Mouse (Mus musculus): Measurements from ENCODE around the gene Eif2b4. TPM values are rescaled to one million over a fixed set of nuclear protein-coding genes. Genes with fewer than 3 reads are reported as not detected.

Gene Eif2b4
- total RNA-seq, 2 experiments from 2014 or later: 18.7 to 42.1 TPM

- ATAC-seq (replicated peaks; ENCODE audit: low FRiP score, poor library complexity, severe bottlenecking): no peak
Measured at GRCm38 (mm10) chr5:31201042-31201741, 8.0 kb upstream of the Eif2b4 start.

- no peak for ATAC-seq (replicated peaks; ENCODE audit: low FRiP score, poor library complexity, severe bottlenecking)
Measured at GRCm38 (mm10) chr5:31200327-31200768, 7.1 kb upstream of the Eif2b4 start.

DNA sequence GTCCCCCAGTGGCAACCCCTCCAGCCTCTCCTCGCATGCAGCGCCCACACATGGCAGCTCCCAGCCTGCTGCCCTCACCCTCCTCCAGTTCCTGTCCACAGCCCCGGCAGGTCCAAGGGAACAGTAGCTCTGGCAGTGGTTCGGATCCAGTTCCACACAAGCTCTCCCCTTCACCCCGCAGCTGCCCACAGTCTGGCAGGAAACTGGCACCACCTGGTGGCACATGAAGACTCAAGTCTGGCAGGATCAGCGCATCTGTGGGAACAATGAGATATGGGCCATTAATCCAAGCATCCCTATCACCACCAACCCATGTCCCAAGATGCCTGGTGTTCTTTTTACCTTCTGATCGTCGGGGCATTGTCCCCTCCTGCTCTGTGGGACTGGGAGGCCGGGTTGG, 6.7 kb upstream of the Eif2b4 start:
- no peak for ATAC-seq (replicated peaks; ENCODE audit: low FRiP score, poor library complexity, severe bottlenecking)

DNA sequence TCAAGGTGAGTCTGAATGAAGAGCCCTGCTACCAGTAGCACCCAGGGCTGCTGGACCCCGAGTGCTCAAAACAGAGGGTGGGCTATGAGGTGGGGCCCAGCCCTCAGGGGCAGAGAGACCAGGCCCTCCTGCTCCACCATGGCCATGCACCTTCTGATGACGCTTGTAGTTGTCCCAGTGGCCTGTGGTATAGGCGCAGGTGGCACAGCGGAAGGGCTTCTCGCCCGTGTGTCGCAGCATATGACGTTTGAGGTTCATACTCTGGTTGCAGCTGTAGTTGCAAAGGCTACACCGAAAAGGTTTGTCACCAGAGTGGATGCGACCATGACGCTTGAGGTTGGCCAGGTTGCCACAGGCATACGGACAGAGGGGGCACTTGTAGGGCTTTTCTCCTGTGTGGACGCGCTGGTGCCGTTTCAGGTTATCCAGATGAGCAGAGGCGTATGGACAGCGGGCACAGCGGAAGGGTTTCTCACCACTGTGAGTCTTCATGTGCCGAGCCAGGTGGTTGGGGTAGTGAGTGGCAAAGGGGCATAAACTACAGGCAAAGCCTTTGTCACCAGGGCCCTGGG, 6.2 kb upstream of the Eif2b4 start:
- ATAC-seq (replicated peaks; ENCODE audit: low FRiP score, poor library complexity, severe bottlenecking): no peak

DNA sequence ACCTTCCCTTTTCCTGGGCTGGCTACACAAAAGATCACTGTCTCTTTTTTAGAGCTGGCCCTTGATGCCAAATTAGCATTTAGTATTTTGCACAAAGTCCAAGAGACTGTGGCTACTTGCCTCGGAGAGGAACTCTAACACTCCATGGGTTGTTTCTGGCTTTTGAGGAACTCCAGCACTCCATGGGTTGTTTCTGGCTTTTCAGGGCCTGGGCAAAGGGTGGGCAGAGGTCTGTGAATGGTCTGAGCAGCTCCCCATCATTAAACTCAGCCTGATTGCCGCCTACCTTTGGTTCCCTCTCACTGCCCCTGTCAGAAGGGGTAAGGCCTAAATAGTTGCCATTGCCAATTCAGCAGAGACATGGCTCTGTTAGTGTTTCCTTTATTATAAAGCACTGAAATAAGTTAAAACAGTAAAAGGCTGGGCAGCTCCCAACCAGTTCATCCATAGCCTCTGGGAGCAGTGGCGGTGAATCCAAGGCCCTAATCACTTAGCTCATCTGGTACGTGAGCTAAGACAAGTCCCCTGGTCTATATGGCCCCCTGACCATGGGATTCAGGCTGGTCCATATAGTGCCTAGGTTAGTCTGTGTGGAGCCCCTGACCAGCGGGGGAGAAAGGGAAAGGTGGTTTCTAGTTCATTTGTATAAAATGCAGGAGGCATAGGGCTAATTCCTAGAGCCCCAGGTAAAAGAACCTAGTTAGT, 5.5 kb upstream of the Eif2b4 start:
- no peak for ATAC-seq (replicated peaks; ENCODE audit: low FRiP score, poor library complexity, severe bottlenecking)

- ATAC-seq (replicated peaks; ENCODE audit: low FRiP score, poor library complexity, severe bottlenecking): no peak
Measured at GRCm38 (mm10) chr5:31198170-31198569, 4.9 kb upstream of the Eif2b4 start.

GRCm38 (mm10) chr5:31197072-31197471, 3.8 kb upstream of the Eif2b4 start:
- no peak for ATAC-seq (replicated peaks; ENCODE audit: low FRiP score, poor library complexity, severe bottlenecking)

- ATAC-seq (replicated peaks; ENCODE audit: low FRiP score, poor library complexity, severe bottlenecking): no peak
Measured at GRCm38 (mm10) chr5:31196207-31196606, 3.0 kb upstream of the Eif2b4 start.

DNA sequence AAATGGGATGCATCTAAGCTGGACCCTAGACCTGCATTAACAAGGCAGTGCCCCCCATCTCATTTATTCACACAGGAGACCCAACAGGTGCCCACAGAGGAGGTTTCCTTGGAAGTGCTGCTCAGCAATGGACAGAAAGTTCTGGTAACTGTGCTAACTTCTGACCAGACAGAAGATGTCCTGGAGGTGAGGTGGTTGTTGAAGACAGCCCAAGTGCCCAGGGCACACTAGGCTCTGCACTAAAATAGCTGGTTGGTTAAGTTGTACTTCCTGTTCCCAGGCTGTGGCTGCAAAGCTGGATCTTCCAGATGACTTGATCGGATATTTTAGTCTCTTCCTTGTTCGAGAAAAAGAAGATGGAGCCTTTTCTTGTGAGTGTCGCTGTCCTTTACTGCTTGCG, 2.4 kb upstream of the Eif2b4 start:
- no peak for ATAC-seq (replicated peaks; ENCODE audit: low FRiP score, poor library complexity, severe bottlenecking)

- no peak for ATAC-seq (replicated peaks; ENCODE audit: low FRiP score, poor library complexity, severe bottlenecking)
Measured at GRCm38 (mm10) chr5:31194486-31195485, 1.6 kb upstream of the Eif2b4 start.

GRCm38 (mm10) chr5:31193631-31194281, 526 bp upstream of the Eif2b4 start:
- peak; percentile 11 for ATAC-seq (replicated peaks; ENCODE audit: low FRiP score, poor library complexity, severe bottlenecking)

DNA sequence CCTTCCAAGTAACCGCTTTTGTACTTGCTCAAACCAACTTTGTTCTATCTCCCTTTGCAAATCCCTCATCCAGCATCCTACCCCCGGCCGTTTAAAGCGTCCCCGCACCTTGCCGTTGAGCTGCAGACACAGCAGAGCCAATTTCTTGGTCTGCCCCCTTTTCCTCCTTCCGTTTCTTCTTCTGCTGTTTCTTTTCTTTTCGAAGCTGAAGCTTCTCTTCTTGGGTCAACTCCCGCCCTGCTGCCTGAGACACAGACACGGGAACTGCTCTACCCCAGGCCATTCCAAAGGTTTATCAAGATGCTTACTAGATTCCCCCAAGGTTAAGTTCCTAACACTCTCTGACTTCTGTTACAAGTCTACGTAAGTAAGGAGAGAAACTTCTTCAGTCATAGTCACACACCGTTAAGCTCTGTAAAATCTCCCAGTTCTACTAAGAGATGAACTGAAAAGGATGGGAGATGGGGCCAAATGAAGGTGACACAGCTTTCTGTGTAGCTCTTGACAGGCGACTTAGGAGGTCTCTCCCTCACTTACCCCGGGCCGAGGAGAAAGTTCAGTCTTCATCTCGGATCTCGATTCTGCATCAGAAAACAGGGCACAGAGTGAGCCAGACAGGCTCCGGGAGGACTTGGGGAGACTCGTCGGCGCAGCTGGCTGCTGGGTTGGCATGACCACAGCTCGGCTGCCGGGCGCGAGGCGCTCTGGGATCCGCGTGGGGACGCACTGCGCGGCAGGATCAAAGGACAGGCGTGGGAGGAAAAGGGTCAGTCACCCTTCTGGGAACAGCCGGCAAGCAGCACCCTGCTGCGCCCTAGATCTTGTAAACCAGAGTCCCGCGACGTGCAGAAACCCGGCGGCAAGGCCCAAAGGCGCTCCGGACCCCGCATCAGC, 938 bp downstream of the Eif2b4 start:
- peak; percentile 45 for ATAC-seq (replicated peaks; ENCODE audit: low FRiP score, poor library complexity, severe bottlenecking)

GRCm38 (mm10) chr5:31190201-31190600, 3.0 kb downstream of the Eif2b4 start:
- no peak for ATAC-seq (replicated peaks; ENCODE audit: low FRiP score, poor library complexity, severe bottlenecking)

DNA sequence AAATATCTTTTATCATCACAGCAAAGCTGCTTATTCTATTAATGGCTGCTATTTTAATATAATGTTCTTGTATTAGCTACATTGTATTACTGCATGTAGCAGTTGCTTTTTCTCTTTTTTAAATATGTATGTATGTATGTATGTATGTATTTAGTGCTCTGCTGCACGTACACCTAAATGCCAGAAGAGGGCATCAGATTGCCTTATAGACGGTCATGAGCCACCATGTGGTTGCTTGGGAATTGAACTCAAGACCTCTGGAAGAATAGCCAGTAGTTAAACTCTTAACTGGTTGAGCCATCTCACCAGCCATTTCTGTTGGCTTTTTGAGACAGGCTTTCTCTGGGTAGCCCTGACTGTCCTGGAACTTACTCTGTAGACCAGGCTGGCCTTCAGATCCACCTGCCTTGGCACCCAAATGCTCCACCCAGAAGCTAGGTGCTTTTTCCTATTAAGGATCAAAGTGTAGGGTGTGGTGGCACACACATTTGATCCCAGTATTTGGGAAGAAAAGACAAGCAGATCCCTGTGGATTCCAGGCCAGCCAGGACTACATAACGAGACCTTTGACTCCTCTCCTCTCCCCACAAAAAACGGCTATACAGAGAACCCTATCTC, 4.9 kb downstream of the Eif2b4 start:
- no peak for ATAC-seq (replicated peaks; ENCODE audit: low FRiP score, poor library complexity, severe bottlenecking)

GRCm38 (mm10) chr5:31183678-31184077, 9.6 kb downstream of the Eif2b4 start:
- ATAC-seq (replicated peaks; ENCODE audit: low FRiP score, poor library complexity, severe bottlenecking): peak; percentile 28; the same call in 1 of the 2 replicates

- ATAC-seq (replicated peaks; ENCODE audit: low FRiP score, poor library complexity, severe bottlenecking): no peak
Measured at GRCm38 (mm10) chr5:31181183-31181770, 12.0 kb downstream of the Eif2b4 start.

DNA sequence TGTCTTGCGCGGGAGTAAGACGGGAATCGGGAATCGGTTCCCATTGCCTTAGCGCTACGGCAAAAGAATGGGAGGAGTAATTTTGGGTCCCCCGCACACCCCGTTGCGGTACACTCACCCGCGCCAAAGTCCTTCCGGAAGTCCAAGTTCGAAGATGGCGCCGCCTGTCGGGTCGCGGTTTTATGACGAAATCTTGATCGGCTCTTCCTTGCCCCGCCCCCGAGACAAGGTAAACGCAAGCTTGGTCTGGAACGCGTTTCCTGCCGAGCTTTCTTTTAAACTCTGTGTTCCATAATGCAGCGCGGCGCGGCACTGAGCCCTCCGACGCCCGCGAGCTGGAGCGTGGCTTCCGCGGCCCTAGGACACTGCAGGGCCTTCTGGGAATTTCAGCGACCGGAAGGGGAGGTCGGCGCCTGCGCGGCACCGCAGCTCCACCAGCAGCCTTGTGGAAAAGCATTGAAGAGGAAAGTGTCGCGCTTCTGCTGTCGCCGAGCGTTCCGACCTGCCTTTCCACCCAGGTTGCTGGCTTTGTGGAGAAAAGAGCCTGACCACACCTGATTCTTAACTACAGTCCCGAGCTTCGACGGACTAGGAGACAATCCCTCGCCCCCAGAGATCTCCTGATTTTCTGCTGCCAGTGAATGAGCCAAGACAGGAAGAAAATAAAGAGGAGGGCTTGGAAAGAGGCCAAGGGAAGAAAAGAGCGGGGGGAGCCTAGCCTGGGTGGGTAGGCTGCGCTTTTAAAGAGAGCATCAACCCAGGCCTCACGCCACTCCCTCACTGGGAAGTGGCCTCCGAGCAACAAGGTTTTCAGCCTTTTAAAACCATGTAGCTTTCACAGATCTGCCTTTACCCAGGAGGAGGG, 13.2 kb downstream of the Eif2b4 start, which contains the start of the genes Gm29609 and Gtf3c2:
Gene Gm29609 (minus strand): TSS at position 146 of the 865 bp plus-strand sequence.
Gene Gtf3c2 (minus strand): TSS at position 379 of the 865 bp plus-strand sequence.
- ATAC-seq (replicated peaks; ENCODE audit: low FRiP score, poor library complexity, severe bottlenecking): peak; percentile 89

Data from erythroblast, adult 5-6 weeks (primary cell).